17 mouse cellular contexts compared by ENCODE assay signal in the genomic region with DNA sequence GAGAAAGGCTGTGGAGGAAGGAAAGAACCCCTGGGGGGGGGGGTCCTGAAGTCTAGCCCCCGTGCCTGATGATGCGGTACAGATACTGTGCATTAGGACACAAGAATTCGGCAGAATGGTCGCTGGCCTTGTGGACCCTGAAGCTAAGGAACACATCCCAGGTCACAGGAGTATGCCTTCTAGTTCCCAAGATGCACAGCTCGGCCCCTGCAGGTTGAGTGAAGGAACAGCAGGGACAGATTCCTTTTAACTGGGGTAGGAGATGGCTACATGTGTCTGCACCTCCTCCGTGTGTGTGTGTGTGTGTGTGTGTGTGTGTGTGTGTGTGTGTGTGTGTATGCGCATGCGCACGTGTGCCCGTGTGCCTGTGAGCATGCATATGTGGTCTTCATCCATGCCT.
DNase-seq lines count a peak whose midpoint lies in the region; ATAC-seq lines count a peak whose summit lies in the region.
"Had no signal": no experiment of that assay in that cellular context is flagged by ENCODE, and none has a peak within 500 bp of the region (broad histone marks: within the 10 kb centered on the region; RNA-seq: fewer than 3 reads in every experiment).

No protein-coding gene starts in this region.

- no peak overlapping the region for H3K4me2 ChIP-seq in forebrain, embryonic 12.5 days
- H3K4me2 ChIP-seq in neural tube, embryonic 11.5 days (ENCODE audit: low read depth) = no peak overlapping the region
- no peak overlapping the region for H3K4me2 ChIP-seq in hindbrain, embryonic 16.5 days (ENCODE audit: low read length)

- H3K9ac ChIP-seq in forebrain, embryonic 12.5 days = no peak overlapping the region
- H3K9ac ChIP-seq in neural tube, embryonic 11.5 days (ENCODE audit: low read length) = no peak overlapping the region
- no peak overlapping the region for H3K9ac ChIP-seq in hindbrain, embryonic 16.5 days (ENCODE audit: low read depth, low read length)
- H3K9ac ChIP-seq: kidney, embryonic 15.5 days; limb, embryonic 13.5 days had no signal

- DNase-seq in forebrain, embryonic 10.5 days (ENCODE audit: extremely low spot score, low spot score) = no peak
- DNase-seq in neural tube, embryonic 11.5 days (ENCODE audit: low spot score) = peak; percentile 44
- DNase-seq in neural tube, embryonic 10.5 days (ENCODE audit: extremely low spot score, low spot score) = no peak
- no peak for DNase-seq in frontal cortex, adult 2 months (ENCODE audit: extremely low spot score in 1 of 2, low spot score in 1 of 2)
- DNase-seq in heart, adult 9 months (ENCODE audit: low spot score in 2 of 2) = no peak
- no peak for DNase-seq in kidney, adult 8-10 months
- DNase-seq: adrenal gland, postnatal 36 days; gastrocnemius, adult 2 months; heart, postnatal 36 days; lung, adult 18-20 months; retina, postnatal 1 day; spleen, adult 18-20 months had no signal

- peak overlapping the region; percentile 21; the same call in 1 of the 2 replicates for H3K27ac ChIP-seq in forebrain, embryonic 12.5 days
- no peak overlapping the region for H3K27ac ChIP-seq in forebrain, embryonic 10.5 days
- no peak overlapping the region for H3K27ac ChIP-seq in neural tube, embryonic 11.5 days (ENCODE audit: low read depth, low read length)
- 0 out of 2 replicates have a peak overlapping the region, but pooled peaks have one; percentile 3 for H3K27ac ChIP-seq in hindbrain, embryonic 16.5 days (ENCODE audit: low read depth, low read length)
- H3K27ac ChIP-seq: gastrocnemius, adult 2 months; kidney, embryonic 15.5 days; limb, embryonic 13.5 days had no signal

- H3K27me3 ChIP-seq in forebrain, embryonic 12.5 days = peaks cover 7% of the 10 kb centered on the region; the same call in 1 of the 2 replicates
- peaks cover 33% of the 10 kb centered on the region for H3K27me3 ChIP-seq in forebrain, embryonic 10.5 days (ENCODE audit: poor library complexity, severe bottlenecking)
- H3K27me3 ChIP-seq in neural tube, embryonic 11.5 days (ENCODE audit: control insufficient read depth, insufficient read depth, low read length) = no peaks in the 10 kb centered on the region
- H3K27me3 ChIP-seq in hindbrain, embryonic 16.5 days (replicated peaks; ENCODE audit: control insufficient read depth, insufficient read depth, low read length) = peaks cover 2% of the 10 kb centered on the region; the same call in 1 of the 2 replicates

- no peak for ATAC-seq in forebrain, embryonic 12.5 days (ENCODE audit: low FRiP score)
- 0 out of 2 replicates have a peak, but pooled peaks have one; percentile 37 for ATAC-seq in neural tube, embryonic 11.5 days (ENCODE audit: insufficient read depth, low FRiP score, low TSS enrichment)
- ATAC-seq in hindbrain, embryonic 16.5 days = no peak

- peaks cover 35% of the 10 kb centered on the region for H3K4me1 ChIP-seq in forebrain, embryonic 12.5 days
- peaks cover 48% of the 10 kb centered on the region for H3K4me1 ChIP-seq in forebrain, embryonic 10.5 days
- peaks cover 19% of the 10 kb centered on the region for H3K4me1 ChIP-seq in neural tube, embryonic 11.5 days (ENCODE audit: control insufficient read depth, insufficient read depth, low read length)
- H3K4me1 ChIP-seq in hindbrain, embryonic 16.5 days (ENCODE audit: control insufficient read depth, insufficient read depth, low read depth, low read length) = peaks cover 19% of the 10 kb centered on the region

- H3K36me3 ChIP-seq in forebrain, embryonic 12.5 days (replicated peaks) = no peaks in the 10 kb centered on the region
- no peaks in the 10 kb centered on the region for H3K36me3 ChIP-seq in forebrain, embryonic 10.5 days (replicated peaks)
- no peaks in the 10 kb centered on the region for H3K36me3 ChIP-seq in neural tube, embryonic 11.5 days (ENCODE audit: control insufficient read depth, insufficient read depth, low read length)
- H3K36me3 ChIP-seq in hindbrain, embryonic 16.5 days (ENCODE audit: control insufficient read depth, insufficient read depth, low read length) = no peaks in the 10 kb centered on the region
- H3K36me3 ChIP-seq: G1E; kidney, embryonic 15.5 days; limb, embryonic 13.5 days had no signal

- 82% methylated on average over 10 of the region's 10 CpGs for WGBS in forebrain, embryonic 12.5 days
- WGBS in forebrain, embryonic 10.5 days = 80% methylated on average over 10 of the region's 10 CpGs
- 75% methylated on average over 10 of the region's 10 CpGs for WGBS in neural tube, embryonic 11.5 days
- WGBS in hindbrain, embryonic 16.5 days = 75% methylated on average over 9 of the region's 10 CpGs

- H3K9me3 ChIP-seq in forebrain, embryonic 12.5 days = no peaks in the 10 kb centered on the region
- no peaks in the 10 kb centered on the region for H3K9me3 ChIP-seq in forebrain, embryonic 10.5 days
- no peaks in the 10 kb centered on the region for H3K9me3 ChIP-seq in neural tube, embryonic 11.5 days (ENCODE audit: control insufficient read depth, low read length)
- H3K9me3 ChIP-seq in hindbrain, embryonic 16.5 days (ENCODE audit: control insufficient read depth, low read length) = no peaks in the 10 kb centered on the region
- H3K9me3 ChIP-seq: G1E; kidney, embryonic 15.5 days; limb, embryonic 13.5 days had no signal

- no peak overlapping the region for H3K4me3 ChIP-seq in forebrain, embryonic 12.5 days (replicated peaks)
- no peak overlapping the region for H3K4me3 ChIP-seq in forebrain, embryonic 10.5 days
- H3K4me3 ChIP-seq in neural tube, embryonic 11.5 days (ENCODE audit: low read depth, low read length) = no peak overlapping the region
- no peak overlapping the region for H3K4me3 ChIP-seq in hindbrain, embryonic 16.5 days (ENCODE audit: low read length)
- H3K4me3 ChIP-seq: gastrocnemius, adult 2 months; kidney, embryonic 15.5 days; limb, embryonic 13.5 days had no signal

Comparison
In these comparisons a context has a peak if more than half of its experiments do, and no peak if none do; other contexts are left out.
1. H3K27ac ChIP-seq: peak in forebrain, embryonic 12.5 days (single experiment) and hindbrain, embryonic 16.5 days (single experiment); none in forebrain, embryonic 10.5 days (single experiment) and neural tube, embryonic 11.5 days (single experiment).